ENCODE assay signal across 10 mouse cellular contexts in the genomic region with DNA sequence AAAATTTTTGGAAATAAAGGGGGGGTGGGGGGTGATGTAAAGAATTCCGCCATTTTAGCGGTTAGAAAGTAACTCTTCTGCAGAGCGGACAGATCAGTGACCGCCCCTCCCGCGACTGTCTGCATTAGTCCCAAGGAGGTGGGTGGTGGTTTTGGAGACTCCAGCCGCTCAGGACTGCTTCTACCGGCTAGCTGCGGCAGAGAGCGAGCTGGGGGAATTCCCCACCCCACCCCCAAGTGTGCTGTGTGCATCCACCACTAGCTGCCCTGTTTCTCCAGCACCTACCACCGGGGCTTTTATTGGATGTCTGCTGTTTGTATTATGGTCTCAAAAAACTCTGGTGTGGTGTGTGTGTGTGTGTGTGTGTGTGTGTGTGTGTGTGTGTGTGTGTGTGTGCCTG. TPM values are rescaled to one million over a fixed set of nuclear protein-coding genes. Genes with fewer than 3 reads are reported as not detected.
A peak's percentile ranks its signal among the peaks of the same experiment; 100 is the strongest.
DNase-seq lines count a peak whose midpoint lies in the region; ATAC-seq and TF ChIP-seq lines count a peak whose summit lies in the region.
"Had no signal": no experiment of that assay in that cellular context is flagged by ENCODE, and none has a peak within 500 bp of the region (broad histone marks: within the 10 kb centered on the region; RNA-seq: fewer than 3 reads in every experiment).

No protein-coding gene starts in this region.

- no peak overlapping the region for H3K27ac ChIP-seq in heart, postnatal 0 days (ENCODE audit: low read depth)
- no peak overlapping the region for H3K27ac ChIP-seq in hindbrain, embryonic 10.5 days

- H3K4me3 ChIP-seq in heart, postnatal 0 days (ENCODE audit: low read depth, low read length) = peak overlapping the region; percentile 62
- H3K4me3 ChIP-seq in hindbrain, embryonic 10.5 days = peak overlapping the region; percentile 59

- ATAC-seq in heart, postnatal 0 days (ENCODE audit: insufficient read depth, low read depth) = no peak
- ATAC-seq in megakaryocyte-erythroid progenitor cell, adult 5-6 weeks (replicated peaks; ENCODE audit: low FRiP score, low TSS enrichment, poor library complexity, severe bottlenecking) = peak; percentile 33; the same call in 1 of the 2 replicates

- no peak for TF ChIP-seq EP300 in heart, postnatal 0 days (IDR thresholded peaks at IDR 0.05; ENCODE audit: low read depth)

- H3K4me2 ChIP-seq in heart, postnatal 0 days (ENCODE audit: low read depth, low read length) = peak overlapping the region; percentile 99

- H3K9ac ChIP-seq in heart, postnatal 0 days (replicated peaks; ENCODE audit: low read depth, low read length) = no peak overlapping the region

- WGBS in heart, postnatal 0 days = 9% methylated on average over 11 of the region's 11 CpGs
- WGBS in hindbrain, embryonic 10.5 days = 7% methylated on average over 11 of the region's 11 CpGs

- DNase-seq in heart, postnatal 0 days (ENCODE audit: low spot score) = no peak
- DNase-seq in heart, postnatal 10 days = no peak
- DNase-seq in Muller cell, postnatal 12 days (ENCODE audit: inconsistent ontology term) = peak; percentile 34
- no peak for DNase-seq in hindbrain, embryonic 10.5 days (ENCODE audit: low spot score)
- DNase-seq in spleen, postnatal 10 days (ENCODE audit: low spot score in 2 of 2) = no peak
- no peak for DNase-seq in kidney, adult 18-20 months
- DNase-seq in adrenal gland, postnatal 36 days = no peak

- no peaks in the 10 kb centered on the region for H3K9me3 ChIP-seq in heart, postnatal 0 days (replicated peaks; ENCODE audit: control insufficient read depth, low read length)
- H3K9me3 ChIP-seq in hindbrain, embryonic 10.5 days = no peaks in the 10 kb centered on the region

- intact Hi-C loops in heart, postnatal 10 days (cut with DNase I) = no loop called here

- no peak for TF ChIP-seq CTCF in heart, postnatal 0 days (IDR thresholded peaks at IDR 0.05; ENCODE audit: low read depth)

- H3K27me3 ChIP-seq in heart, postnatal 0 days (ENCODE audit: control insufficient read depth, insufficient read depth, low read length) = 0 out of 2 replicates have a peak, but pooled peaks cover 7% of the 10 kb centered on the region
- peaks cover 51% of the 10 kb centered on the region for H3K27me3 ChIP-seq in hindbrain, embryonic 10.5 days (ENCODE audit: insufficient read depth, poor library complexity, severe bottlenecking)

- peaks cover 5% of the 10 kb centered on the region; the same call in 1 of the 2 replicates for H3K4me1 ChIP-seq in heart, postnatal 0 days (ENCODE audit: control insufficient read depth, insufficient read depth)
- peaks cover 24% of the 10 kb centered on the region for H3K4me1 ChIP-seq in hindbrain, embryonic 10.5 days (replicated peaks)

- peaks cover 20% of the 10 kb centered on the region for H3K36me3 ChIP-seq in heart, postnatal 0 days (replicated peaks; ENCODE audit: control insufficient read depth, insufficient read depth, low read length)
- H3K36me3 ChIP-seq in hindbrain, embryonic 10.5 days = peaks cover 24% of the 10 kb centered on the region

RNA-seq across cellular contexts. Expression of a gene that starts 0.7 kb away (rescaled TPM):
- not detected in 2 replicates for total RNA-seq in heart, postnatal 0 days (2014; rRNA removed; ENCODE audit: low replicate concordance)
- not detected in 2 replicates for polyA plus RNA-seq in heart, postnatal 0 days (2015; fragmentation: Nextera tagmentation; extraction: Ambion mirVana)
- total RNA-seq in heart, postnatal 10 days (2021) = not detected
- polyA plus RNA-seq in hindbrain, embryonic 10.5 days (2016; fragmentation: Nextera tagmentation; extraction: Ambion mirVana) = 0.16 and 0.30 TPM in 2 replicates
- 0.81 TPM in 1 of 2 replicates, not detected in the other for total RNA-seq in megakaryocyte-erythroid progenitor cell, adult 5-6 weeks (2014; fragmentation: Nextera tagmentation)
- not detected in 2 replicates for total RNA-seq in megakaryocyte-erythroid progenitor cell, adult 5-6 weeks (2017)
- not detected for total RNA-seq in adrenal gland, postnatal 36 days (2021)
- total RNA-seq: G1E had no signal
- polyA plus RNA-seq: erythroblast, embryonic 14.5 days; G1E had no signal

RNA-seq across cellular contexts. Expression of a gene that starts 12.6 kb away (rescaled TPM):
- 71.6 and 76.9 TPM in 2 replicates for total RNA-seq in heart, postnatal 0 days (2014; rRNA removed; ENCODE audit: low replicate concordance)
- polyA plus RNA-seq in heart, postnatal 0 days (2015; fragmentation: Nextera tagmentation; extraction: Ambion mirVana) = 45.8 and 59.2 TPM in 2 replicates
- 100 to 1,000 TPM; 115 to 127 TPM for total RNA-seq in heart, postnatal 10 days (2021)
- 257 and 263 TPM in 2 replicates for polyA plus RNA-seq in hindbrain, embryonic 10.5 days (2016; fragmentation: Nextera tagmentation; extraction: Ambion mirVana)
- 233 and 311 TPM in 2 replicates for total RNA-seq in megakaryocyte-erythroid progenitor cell, adult 5-6 weeks (2014; fragmentation: Nextera tagmentation)
- total RNA-seq in megakaryocyte-erythroid progenitor cell, adult 5-6 weeks (2017) = 286 and 303 TPM in 2 replicates
- 100 to 1,000 TPM; 149 to 224 TPM for total RNA-seq in adrenal gland, postnatal 36 days (2021)

RNA-seq across cellular contexts. Expression of a gene that starts 43.2 kb away (rescaled TPM):
- total RNA-seq in heart, postnatal 0 days (2014; rRNA removed; ENCODE audit: low replicate concordance) = not detected in 2 replicates
- not detected in 2 replicates for polyA plus RNA-seq in heart, postnatal 0 days (2015; fragmentation: Nextera tagmentation; extraction: Ambion mirVana)
- total RNA-seq in heart, postnatal 10 days (2021) = under 1 TPM; 0.12 to 0.43 TPM
- not detected in 2 replicates for polyA plus RNA-seq in hindbrain, embryonic 10.5 days (2016; fragmentation: Nextera tagmentation; extraction: Ambion mirVana)
- total RNA-seq in megakaryocyte-erythroid progenitor cell, adult 5-6 weeks (2014; fragmentation: Nextera tagmentation) = not detected in 2 replicates
- total RNA-seq in megakaryocyte-erythroid progenitor cell, adult 5-6 weeks (2017) = not detected in 2 replicates
- total RNA-seq in adrenal gland, postnatal 36 days (2021) = 1 to 10 TPM in 1 of 2 experiments, not detected in 1; 1.3 TPM
- total RNA-seq: G1E had no signal
- polyA plus RNA-seq: erythroblast, embryonic 14.5 days; G1E had no signal
